Mouse (Mus musculus): Measurements from ENCODE around the gene Ppp2r2c.
A peak's percentile ranks its signal among the peaks of the same experiment; 100 is the strongest.

Ppp2r2c gene

DNA sequence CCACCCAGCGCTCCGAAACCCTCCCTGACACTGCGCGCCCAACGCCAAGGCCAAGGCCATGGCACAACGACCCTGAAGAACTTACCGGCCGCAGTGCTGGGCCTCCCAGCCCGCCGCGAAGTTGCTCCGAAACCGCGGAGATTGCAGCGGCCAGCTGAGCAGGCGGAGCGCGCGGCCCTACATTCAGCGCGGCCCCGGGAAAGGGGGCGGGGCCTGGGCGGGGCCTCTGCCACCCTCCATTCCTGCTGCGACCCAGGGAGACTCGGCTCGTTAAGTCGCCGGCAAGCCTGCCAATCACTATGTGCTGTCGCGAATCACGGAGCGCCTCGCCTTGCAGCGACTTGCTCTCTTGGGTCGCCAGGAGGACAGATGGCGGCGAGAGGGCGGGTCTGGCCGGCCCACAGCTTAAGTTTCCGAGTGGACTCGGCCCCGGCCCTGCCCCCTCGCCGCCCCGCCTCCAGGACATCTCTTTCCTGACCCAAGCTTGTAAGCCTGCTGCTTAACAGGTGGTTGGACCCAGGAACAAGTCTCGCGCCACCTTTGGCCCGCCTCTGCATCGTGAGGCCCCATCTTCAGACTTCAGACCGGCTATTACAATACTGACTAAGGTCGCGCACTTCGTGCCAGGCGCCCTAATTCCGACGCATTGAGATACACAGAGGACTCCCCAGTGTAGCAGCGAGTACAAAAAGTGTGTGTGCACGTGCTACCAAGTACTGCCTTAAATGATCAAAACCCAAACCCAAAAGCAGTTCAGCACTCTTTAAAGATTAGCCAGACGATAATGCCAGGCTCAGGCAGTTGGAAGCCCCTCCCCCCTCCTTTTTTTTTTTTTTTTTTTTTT lies 120.7 kb downstream of the Ppp2r2c start, which contains the start of gene Wfs1:
Gene Wfs1 (minus strand): TSS at position 425 of the 844 bp plus-strand sequence.
- DNase-seq = peak; percentile 98

DNA sequence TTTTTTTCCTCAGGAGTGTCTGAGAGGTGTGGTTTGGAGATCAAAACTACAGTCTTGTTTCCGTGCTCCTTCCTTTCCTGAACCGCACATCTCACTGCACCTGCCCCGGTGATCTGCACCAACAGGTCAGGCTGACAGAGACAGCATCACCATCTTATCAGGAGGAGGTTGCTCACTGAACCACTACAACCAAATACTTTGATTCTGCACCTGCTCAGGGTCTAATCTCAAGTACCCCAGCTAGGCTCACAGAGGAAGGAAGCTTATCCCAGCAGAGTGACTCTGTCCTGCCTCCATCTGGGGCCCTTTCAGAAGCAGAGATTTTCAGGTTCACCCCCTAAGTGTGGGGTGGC lies 121.3 kb downstream of the Ppp2r2c start:
- DNase-seq = no peak

DNA sequence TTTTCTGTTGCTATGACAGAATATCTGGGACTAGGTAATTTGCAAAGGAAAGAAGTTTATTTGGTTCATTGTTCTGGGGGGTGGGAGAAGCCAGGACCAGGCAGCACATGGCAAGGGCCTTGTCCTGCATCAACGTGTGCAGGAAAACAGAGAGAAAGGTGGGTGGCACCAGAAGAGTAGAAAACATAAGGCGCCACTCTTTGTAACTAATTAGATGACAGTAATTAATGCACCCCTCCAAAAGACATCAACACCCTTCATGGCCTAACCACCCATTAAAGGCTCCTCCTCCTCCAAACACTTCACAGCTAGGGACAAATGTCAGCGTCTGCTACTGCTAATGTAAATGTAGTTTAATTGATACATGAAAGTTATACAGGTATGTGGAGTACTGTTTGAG lies 121.9 kb downstream of the Ppp2r2c start:
- DNase-seq = no peak

DNA sequence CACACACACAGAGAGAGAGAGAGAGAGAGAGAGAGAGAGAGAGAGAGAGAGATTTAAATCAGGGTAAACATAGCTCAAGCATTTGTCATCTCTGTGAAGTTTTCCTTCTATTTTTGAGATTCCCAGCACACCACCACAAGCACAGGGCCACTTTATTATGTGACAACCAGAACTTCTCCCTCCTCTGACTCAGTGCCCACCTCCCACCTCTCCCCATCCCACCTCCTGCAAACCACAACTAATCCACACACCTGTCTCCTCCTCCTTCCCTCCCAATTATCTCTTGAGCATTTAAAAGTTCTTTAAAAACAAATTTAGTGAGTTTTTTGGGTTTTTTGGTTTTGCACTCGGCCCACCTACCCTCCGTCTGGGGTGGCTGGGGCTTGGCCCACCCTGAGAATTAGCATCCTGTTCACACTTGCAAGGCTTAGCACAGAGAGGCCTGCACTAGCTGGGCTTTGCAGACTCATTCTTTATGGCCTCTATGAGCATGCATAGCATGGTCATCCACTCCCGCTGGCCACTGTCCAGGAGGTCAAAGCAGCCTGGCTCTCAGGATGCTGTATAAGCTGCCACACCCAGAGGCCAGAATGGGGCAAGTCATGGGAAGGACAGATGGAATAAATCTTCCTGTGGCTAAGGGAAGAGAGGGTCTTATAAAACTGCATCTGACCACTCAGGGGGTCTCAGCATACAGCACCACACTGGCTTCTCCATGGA lies 122.5 kb downstream of the Ppp2r2c start:
- peak; percentile 14 for DNase-seq

DNA sequence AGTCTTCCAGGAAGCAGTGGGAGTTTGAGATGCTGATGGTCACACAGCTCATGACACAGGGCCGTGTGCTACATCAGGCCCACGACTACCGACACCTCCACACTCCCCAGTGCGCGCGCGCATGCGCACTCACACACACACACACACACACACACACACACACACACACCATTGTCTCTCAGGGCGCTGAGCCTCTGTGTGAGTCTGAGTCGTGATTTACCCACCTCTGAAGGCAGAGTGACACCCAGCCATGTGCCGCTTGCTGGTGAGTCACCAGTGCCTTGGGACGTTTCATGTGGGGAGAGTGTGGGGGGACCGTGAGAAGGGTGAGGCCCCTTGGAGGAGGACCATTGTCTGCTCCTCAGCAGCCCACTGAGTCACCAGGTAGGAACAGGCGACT lies 128.1 kb downstream of the Ppp2r2c start:
- DNase-seq = no peak

DNA sequence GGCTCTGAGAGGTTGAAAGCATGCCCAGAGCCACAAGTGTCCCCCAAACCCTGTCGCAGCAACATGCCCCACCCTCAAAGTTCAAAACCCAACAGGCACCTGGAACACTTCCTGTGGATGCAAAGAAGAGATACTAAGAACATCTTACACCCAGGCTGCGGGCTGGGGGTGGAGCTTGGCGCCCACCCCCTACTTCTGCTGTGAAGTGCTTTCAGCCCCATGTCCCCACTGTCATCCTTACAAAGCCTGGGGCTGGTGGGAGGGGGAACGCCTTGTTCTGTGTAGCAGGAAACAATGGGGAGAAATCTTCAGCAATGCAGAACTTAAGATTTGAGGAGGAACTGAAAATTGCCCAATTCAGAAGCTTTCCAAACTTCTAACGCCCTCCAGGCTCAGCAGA lies 129.7 kb downstream of the Ppp2r2c start:
- DNase-seq = no peak

DNA sequence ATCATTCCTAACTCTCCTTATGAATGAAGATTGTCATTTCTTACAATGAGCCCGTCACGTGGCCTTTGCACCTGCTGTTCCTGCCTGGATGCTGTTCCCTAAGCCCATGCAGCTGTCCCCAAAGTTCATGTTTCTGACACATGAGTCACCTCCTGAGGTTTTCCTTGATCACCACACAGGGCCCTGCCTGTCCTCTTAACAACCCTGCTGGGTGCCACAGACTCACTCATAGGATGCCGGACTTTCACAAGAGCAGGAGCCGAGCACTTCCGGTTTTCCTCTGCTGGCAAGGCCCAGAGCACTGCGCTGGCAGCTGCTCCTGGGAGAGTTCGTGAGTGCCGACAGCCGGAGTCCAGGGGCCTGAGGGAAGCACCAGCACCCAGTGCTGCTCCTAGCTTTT lies 132.7 kb downstream of the Ppp2r2c start:
- DNase-seq = no peak

DNA sequence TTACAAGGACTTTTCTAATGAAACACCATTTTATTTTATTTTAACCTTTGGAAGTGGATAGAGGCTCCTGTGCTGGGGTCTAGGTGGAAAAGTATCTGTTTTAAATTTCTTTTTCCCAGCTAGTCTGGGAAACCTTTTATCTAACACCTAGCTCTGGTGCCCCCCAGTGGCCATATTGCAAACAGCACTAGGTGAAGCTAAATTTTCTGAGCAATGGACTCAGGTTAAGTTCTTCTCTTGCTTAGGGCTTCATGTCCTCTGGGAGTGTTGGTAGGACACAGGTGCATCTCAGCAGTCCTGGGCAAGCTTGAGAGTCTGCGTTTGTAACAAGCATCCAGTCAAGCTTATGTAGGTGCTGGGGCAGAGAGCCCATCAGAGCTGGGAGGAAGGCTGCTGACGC lies 133.7 kb downstream of the Ppp2r2c start:
- peak; percentile 74 for DNase-seq

Data from lung, postnatal 10 days (tissue).